Mouse (Mus musculus): ENCODE measurements around the gene Gm11733. TPM values are rescaled to one million over a fixed set of nuclear protein-coding genes. Genes with fewer than 3 reads are reported as not detected.

The Gm11733 gene
- total RNA-seq, 2 experiments from 2014 or later, result not detected

DNA sequence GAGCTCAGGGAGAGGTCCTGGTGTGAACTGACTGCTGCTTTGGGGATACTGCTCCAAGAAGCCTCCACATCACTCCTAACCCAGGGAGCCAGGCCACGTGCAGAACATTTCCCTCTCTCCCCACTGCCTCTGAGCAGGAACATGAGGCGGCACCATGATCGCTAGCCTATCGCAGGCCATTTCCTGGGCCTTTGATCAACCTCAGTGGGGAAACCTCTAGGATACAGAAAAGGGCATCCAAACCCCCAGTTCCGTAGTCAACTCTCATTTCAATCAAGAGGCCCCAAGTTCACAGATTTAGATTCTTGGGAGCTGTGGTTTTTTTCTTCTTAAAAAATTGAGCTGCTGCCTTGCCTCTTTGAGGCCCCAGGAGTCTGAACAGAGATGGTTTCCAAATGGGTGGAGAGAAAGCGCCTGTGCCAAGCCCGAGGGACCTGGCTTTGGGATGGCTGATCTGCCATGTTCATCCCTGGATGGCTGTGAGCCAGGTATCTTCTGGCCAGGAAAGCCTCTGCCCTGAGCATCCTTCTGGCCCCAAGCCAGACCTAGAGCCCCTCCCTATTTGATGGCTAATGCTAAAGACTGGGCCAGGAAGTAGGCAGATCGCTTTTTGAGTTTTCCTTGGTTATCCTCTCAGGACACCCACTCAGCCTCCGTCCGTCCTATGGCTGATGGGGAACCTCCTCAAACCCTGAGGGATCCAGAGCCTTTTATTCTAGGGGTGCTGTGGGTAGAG, 5.7 kb upstream of the Gm11733 start:
- no peak for DNase-seq

DNA sequence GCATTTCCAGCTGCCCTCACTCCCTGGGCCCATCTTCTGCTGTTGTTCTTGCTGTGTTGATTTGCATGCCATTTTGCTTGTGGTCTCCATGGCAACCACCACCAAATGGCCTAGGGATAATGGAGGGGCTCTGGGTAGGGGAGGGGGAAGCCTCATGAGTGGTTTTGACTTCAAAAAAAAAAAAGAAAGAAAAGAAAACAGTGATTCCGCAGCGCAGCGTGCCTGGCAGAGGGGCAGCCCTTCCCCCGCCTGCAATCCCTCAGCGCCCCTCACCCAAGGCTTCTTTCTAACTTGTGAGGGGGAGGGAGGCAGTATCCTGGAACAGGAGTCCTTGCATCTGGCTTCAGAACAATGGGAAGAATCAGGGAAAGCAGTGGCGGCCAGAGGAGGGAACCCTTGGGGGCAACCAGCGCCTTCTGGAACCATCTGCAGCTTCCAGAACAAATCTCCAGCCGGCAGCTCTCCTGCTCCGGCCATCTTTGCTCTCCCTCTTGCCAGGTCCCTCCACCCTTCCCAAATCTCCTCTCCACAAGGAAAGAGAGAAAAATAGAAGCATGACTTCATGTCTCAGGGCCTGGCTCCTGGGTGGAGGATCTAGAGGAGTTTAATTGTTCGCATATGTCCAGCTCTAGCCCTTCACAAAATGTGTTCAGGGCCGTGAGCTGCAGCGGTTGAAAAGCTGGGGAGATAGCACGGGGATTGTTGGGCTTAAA, 5.0 kb upstream of the Gm11733 start:
- no peak for DNase-seq

DNA sequence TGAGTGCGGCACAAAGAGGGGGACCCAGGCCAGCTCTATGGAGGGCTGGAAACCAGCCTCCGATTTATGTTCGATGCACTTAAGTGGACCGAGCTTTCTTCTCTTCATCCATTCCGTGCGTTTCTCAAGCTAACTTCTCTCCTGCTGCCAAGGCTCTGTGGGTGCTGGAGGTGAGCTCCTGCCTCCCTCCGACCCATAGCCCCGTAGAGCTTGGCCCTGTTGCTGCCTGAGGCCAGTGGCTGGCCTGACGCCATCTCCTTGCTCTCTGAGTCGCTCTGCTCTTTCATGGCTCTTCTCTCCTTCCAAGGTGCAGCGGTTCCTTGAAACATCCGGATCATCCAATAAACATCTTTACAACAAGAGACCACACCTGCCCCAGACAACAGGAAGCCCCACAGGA, 4.4 kb upstream of the Gm11733 start:
- DNase-seq, result no peak

DNA sequence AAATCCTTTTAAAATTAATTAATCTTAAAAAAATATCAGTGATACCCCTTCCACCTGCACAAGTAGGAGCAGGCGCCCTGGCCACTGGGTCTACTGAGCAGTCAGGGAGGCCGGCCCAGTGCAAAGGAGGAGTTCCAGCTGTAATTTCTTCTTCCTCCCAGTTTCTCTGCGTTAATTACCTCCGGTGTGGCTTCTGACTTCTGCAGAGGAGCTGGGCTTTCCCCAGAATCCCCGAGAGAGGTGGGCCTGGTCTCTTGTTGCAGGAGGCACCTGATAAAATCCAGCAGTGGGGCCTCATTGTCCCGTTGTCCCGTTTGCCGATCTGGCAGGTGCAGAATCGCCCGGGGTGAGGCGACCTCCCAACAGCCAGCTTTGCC, 1.9 kb upstream of the Gm11733 start:
- no peak for DNase-seq

DNA sequence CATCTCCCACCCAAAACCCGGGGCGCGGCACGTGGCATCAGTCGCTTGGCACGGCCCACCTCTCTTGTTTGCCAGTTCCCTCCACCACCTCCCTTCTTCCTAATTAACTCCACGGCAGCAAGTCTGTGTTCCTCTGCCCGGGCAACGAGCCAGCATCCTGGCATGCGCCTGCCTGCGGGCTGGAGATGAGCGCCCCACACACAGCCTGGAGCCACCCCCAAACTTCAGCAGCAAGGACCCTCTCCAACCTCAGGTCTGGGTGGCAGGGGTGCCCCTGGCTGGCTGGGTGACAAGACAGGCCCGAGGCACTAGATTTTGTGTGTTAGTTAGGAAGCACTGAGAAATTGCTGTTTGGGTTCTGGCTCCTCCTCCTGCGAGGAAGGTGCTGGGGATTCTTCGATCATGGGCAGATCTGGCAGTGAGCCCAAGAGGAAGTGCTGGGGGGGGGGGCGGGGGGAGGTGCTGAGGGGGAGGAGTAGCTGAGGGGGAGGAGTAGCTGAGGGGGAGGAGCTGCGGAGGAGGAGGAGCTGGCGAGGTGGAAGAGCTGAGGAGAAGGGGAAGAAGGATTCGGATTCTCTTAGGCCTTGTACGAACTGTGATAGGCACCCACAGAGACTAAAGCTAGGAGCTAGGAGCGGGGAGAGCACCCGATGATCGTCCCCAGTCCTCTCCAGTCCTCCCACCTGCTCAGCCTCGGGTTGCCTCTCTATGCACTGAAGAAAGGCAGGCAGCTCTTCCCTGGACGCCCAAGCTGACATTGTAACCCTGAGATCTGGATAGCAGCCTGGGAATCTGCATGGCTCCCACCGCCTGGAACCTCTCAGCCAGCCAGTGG, 1.3 kb upstream of the Gm11733 start:
- peak; percentile 83 to 88 for DNase-seq

DNA sequence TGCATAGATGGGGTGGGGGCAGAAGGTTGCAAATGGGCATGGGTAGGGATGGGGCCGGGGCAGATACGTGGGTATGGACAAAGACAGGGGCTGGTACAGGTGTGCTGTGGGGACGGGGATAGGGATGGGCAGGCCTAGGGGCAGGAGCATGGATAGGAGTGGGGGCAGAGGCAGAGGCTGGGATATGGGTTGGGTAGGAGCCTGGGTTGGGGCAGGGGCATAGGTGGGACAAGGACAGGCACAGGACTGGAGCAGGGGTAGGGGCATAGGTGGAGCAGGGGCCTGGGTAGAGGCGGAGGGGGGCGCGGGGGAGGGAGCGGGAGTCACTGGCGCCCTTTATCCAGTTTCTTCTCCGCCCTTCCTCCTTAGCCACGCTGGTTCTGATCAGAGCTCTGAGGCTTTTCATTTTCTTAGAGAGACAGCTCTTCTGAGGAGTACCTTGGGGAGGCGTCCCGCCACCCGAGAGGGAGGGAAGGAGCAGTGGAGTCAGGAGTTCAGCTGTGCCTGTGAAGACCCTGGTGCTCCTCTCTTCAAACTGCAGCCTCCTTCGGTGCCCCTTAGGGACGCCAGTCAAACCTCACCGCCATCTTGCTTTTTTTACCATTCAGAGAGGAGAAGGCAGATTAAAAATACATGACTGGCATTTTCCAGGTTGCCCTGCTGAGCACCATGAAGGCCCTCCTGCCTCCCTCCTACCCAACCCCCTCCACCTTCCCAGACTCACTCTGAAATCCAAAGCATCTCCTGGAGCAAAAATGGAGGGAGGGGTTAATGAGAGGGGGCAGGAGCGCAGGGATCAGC, 7.4 kb downstream of the Gm11733 start:
- DNase-seq, result no peak

DNA sequence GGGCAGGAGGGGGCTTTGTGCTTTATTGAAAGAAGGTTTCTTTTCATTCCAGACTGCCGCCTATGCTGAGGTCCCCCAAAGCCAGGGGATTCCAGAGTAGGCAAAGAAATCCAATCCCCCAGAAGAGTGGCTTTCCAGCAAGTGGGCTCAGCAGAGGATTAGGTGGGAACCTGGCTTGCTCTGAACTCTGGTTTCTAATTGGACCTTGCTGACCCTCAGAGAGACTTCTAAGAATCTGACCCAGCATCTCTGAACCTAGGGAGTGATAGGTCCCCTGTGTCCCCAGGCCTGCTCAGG, 8.0 kb downstream of the Gm11733 start:
- DNase-seq, result no peak

DNA sequence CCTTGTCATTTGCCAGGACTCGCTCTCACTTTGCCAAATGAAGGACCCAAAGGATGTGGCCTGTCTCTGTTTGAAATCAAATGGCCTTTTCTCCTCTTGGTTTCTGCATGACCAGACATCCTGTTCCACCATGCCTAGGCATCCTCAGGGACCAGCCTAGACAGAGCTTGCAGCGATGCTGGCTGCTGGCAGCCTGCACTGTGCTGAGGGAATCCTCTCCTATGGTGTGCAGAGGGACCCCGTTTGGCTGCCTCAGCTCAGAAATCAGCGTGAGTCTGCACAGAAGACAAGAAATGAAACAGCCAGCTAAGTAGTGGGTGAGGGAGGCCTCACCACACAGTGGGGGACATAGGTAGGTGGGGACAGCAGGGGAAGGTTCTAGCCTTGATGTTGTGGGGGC, 12.6 kb downstream of the Gm11733 start:
- no peak for DNase-seq

DNA sequence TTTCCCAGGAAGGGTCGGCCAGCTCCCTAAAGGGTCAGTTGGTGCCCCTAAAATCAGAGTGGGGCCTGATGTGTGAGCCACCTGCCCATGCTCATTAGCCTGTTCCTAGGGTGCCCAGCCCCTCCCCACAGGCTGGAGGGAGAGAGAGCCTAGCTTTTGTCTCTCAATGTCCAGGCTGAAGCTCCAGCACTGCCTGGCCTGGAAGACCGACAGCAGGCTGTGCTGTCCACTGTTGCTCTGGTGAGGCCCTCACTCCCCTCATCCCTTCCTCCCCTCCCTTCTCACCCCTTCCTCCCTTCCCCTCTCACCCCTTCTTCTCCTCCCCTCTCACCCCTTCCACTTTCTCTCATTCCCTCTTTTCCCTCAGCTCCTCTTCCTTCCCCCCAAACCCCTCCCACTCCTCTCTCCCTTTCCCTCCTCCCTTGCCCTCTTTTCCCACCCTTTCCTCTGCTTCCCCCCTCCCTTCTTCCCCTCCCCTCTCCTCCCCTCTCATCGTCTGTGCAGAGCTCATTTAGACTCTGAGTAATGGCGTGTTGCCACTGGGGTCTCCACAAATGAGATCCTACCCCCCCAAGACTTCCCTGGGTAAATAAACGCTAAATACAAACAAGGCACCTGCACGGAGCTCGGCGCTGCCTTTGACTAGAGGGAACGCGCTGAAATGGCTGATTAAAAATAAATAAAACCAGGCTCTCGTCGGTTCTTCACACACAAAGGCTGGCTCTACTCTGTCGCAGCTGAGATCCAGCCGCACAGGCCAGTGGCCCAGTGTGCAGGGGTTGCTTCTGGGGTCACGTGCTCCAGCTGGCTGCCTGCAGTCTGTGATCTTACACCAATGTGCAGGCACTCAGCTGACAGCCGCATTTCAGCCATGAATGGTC, 13.3 kb downstream of the Gm11733 start:
- peak in 1 of 2 experiments; percentile 49 for DNase-seq

DNA sequence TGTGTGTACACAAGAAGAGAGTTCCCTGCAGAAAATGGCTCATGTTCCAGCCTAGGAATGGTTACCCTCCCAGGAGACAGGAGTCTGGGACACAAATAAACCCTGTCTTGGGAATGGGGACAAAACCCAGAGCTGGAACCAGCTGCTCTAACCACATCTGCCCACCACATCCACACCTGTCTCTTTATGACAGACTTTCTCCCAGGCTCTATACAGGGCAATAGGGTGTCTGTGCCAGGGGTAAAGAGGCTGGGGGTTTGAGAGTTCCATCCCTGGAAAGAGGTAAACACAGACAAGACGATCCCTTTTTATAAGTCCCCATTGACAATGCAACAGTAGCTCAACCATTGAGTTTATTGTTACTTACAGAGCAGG, 14.0 kb downstream of the Gm11733 start:
- no peak for DNase-seq

DNA sequence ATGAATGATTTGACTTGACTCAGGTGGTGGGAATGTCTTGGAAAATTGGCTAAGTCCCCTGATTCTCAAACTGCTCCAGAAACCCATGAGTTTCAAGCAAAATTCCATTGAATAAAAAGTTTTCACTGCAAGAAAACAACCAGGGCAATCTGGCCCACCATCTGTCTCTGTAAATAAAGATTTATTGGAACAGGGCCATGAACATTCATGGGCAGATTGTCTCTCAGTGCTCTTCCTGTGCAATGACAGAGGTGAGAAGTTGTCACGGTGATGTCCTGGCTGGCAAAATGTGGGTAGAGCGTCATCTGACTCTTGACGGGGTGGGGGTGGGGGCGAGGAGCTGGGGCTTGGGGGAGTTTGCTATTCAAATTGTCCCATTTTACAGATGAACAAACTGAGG, 24.8 kb downstream of the Gm11733 start:
- no peak for DNase-seq

DNA sequence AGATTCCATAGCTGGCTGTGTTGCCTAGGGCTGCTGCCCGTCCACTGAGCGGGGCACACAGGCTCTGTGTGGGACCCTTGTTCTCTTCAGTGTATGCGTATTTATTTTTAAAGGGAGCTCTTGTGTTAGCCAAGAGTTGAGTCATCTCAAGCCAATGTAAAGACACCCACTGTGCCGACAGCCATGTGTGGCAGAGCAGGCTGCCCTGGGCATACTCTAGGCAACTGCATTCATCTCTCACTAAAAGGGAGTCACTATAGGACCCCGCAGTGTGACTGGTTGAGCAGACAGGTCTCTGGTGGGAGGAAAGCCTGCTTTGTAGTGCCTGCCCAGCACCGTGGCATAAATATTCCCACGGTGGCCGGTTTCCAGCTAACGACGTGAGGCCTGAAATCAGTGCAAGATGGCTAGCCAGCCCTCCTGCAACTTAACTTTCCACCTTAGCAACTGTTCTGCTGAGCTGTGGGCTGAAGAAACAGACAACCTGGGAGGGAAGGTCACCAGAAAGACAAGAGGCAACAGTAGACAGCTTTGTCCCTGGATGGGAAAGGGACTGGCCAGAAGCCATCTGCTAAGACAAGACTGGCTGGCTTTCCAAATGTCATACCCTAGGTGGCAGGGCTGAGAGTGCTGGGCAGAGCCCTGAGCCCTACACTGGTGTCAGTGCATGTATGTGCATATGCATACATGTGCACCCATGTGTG, 31.7 kb downstream of the Gm11733 start:
- DNase-seq, result peak; percentile 27 to 34

DNA sequence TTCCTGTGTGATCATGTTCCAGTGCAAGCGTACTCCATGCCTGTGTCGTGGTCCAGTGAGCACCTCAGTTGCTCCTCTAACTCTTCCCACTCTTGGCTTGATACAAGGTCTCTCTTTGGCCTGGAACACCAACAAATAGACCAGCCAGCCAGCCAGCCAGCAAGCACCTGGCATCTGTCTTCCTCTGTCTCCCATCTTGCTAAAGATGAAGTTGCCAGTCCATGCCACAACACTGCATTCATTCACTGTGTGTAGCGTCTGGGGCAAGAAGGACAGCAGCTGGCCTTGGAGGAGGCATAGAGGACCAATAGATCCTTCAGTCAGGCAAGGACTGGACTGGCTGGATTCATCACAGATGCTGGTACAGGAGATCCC, 32.2 kb downstream of the Gm11733 start:
- no peak for DNase-seq

DNA sequence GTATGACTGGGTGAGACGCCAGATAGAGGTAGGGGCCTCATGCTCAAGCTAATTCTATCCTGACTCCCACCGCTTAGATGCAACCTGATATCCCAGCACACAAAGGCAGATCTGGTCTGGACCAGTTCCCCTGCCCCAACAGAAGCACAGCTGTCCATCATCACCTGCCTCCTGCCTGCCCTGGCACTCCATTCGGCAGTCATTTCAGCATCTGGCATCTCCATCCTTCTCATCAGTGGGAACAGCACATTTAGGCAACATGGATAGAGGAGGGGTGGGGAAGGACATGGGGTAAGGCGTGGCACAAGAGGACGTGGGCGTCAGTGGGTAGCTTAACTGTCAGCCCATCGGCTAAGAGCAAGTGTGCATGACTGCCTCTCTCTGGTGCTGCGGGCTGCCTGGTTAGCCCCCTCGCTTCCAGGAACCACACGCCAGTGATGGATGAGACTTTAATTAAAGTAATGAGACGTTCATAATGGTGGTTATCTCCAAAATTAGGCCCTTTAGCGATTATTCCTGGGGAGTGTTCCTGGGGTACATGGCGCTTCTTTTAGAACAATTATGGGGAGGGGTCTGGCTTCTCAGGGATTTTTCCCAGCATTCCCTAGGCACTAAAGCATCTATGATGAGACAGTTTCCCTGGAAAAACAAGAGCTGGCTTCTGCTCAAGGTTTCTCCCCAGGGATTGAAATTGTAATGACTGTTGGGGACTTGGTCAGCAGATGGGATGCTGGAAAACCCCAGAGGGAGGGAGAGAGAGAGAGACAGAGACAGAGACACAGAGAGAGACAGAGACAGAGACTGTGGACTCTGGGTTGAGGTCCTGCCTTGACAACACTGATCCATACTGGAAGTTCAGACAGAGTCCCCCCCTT, 38.0 kb downstream of the Gm11733 start:
- no peak for DNase-seq

DNA sequence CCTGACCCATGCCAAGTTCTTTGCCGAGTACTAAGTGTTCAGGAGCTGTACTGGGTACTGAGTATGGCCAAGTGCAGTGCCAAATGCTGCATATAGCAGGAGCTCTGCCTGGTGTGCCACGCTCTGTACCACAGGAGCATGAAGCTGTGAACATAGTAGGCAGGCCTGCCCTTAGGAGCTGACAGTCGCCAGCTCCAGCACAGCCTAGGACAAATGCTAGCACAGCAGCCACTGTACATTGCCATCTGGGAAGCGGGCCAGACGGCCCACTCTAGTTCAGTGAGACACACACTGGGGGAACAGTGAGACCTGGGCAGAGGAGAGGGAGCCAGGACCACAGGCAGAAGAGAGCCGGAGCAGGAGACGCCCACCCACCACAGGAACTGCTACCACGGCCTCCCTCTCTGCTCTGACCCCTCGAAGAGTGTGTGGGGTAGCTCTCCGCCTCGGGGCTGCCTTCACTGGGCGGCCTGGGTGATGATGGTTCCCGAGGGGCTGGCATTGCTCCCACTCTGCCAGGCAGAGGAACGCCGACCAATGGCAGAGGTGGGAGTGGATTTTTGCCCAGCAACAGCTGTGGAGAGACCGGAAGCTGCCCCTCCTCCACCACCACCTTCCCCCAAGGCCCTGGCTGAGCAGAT, 38.8 kb downstream of the Gm11733 start:
- DNase-seq, result peak; percentile 70 to 90

DNA sequence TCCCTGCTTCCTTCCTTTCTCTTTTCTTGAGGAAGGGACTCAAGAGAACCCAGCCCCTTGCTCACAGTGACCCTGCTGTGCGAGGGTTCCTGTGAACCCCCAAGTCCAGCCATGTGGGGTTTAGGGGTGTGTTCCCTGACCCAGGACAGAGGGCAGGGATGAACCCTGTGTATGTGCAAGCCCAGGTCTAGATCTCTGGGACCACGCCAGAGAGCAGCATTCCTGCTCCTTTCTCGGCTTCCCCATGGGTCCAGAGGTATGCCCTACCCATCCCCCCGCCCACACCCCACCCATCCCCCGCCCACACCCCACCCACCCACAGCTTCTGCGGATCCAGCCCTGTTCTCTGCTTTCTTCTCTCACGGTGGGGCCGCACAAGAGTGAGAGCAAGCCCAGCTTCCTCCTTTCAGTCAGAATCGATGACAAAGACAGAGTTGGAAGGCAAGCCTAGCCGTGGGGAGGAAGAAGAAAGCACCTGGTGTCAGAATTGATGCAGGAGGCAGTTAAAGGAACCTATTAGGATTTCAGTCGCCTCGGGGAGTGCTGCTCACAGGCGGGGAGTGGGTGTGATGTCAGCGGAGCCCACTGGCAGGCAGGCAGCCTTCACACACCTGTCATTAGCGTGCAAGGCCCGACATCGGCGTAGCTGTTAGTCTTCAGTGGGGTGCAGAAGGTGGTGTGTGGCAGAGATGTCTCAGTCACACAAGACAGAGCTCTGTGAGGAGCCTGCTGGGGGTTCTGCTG, 41.6 kb downstream of the Gm11733 start:
- DNase-seq, result no peak

DNA sequence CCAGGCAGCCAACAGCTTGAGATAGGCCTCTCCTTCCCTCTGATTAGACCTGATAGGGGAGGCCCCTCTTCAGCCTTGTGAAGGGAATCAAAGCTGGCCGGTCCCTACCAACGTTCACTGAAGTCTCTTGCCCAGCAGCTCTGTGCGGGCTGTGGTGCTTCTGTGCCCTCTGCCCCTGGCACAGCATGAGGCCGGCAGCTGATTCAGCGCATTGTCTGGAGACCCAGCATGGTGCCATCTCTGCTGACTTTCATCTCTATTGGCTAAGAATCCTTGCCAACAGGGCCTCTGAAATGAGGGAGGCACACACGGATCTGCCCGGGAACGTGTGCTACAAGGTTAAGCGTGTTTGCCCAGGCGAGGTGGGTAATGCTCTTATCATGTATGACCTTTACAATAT, 48.2 kb downstream of the Gm11733 start:
- DNase-seq, result no peak

DNA sequence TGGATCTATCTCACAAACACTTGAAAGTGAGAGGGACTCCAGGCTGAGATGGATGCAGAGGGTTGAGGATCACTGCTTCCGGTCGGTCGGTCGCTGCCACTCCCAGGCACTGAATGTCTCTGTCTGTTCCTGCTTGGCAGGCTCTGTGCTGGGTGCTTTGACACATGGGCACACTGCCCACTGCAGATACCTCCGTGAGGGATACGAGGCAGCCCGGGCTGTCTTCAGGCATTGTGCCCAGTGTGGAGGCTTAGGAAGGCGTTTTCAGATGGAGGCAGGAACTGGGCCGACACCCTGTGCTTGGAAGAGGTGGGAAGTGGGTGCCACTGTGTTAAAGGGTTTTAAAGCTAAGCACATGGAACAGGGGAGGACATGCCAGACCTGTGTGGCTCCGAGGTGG, 50.7 kb downstream of the Gm11733 start:
- peak; percentile 68 to 72 for DNase-seq

Data from adrenal gland, postnatal 36 days (tissue).